Mouse (Mus musculus) small intestine, adult 2 months (tissue): ENCODE measurements around the gene Anapc1. TPM values are rescaled to one million over a fixed set of nuclear protein-coding genes. Genes with fewer than 3 reads are reported as not detected.
A peak's percentile ranks its signal among the peaks of the same experiment; 100 is the strongest.

Source experiments
- H3K27ac ChIP-seq: fragments of 200-500 bp; 2 replicates; pipeline ENCODE4 v1.5.1; 2012; ENCODE audit warnings: low read depth, low read length, control low read depth, inconsistent platforms; ENCODE audit not compliant: insufficient read depth
- H3K27me3 ChIP-seq: fragments of 200-500 bp; 2 replicates; pipeline ENCODE4 v1.6.1; 2012; ENCODE audit warnings: mild to moderate bottlenecking, moderate library complexity, low read length, inconsistent platforms; ENCODE audit not compliant: control insufficient read depth, insufficient read depth
- H3K36me3 ChIP-seq: fragments of 200-500 bp; 2 replicates; pipeline ENCODE4 v1.6.1; 2012; ENCODE audit warnings: mild to moderate bottlenecking, low read length, control low read depth, inconsistent platforms; ENCODE audit not compliant: control insufficient read depth, insufficient read depth
- H3K4me1 ChIP-seq: fragments of 200-500 bp; 2 replicates; pipeline ENCODE4 v1.6.1; 2012; ENCODE audit warnings: low read length, inconsistent platforms, mixed read lengths; ENCODE audit not compliant: control insufficient read depth, insufficient read depth, insufficient read length
- H3K4me3 ChIP-seq: fragments of 200-500 bp; 2 replicates; pipeline ENCODE4 v1.5.1; 2012; ENCODE audit warnings: low read depth, mild to moderate bottlenecking, control low read depth, inconsistent platforms, low read length, moderate library complexity
- CTCF ChIP-seq: fragments of 200-500 bp; IDR thresholded peaks from 2 replicates; pipeline ENCODE4 v1.5.1; 2012; ENCODE audit warnings: low read depth, mild to moderate bottlenecking, control low read depth, inconsistent platforms, low read length, moderate library complexity, mixed read lengths; ENCODE audit not compliant: insufficient replicate concordance, insufficient read length; ENCODE audit errors: extremely low read depth
- POLR2A ChIP-seq: fragments of 200-500 bp; IDR thresholded peaks from 2 replicates; pipeline ENCODE4 v1.6.1; 2012; ENCODE audit warnings: low read depth, mild to moderate bottlenecking, control low read depth, inconsistent platforms, low read length, moderate library complexity
- WGBS: fragments of 180-500 bp; shearing (Covaris S2); methylation state at CpG from one replicate; pipeline ENCODE4 v1.1.7; 2018; 5-methylcytosine and 5-hydroxymethylcytosine counted together
- polyA plus RNA-seq: library from polyadenylated mRNA; depleted of rRNA; stranded (reverse); fragments of >200 nt; gene quantifications from 2 replicates; pipeline ENCODE4 v1.2.3, GENCODE M21; 2012

Gene Anapc1
- polyA plus RNA-seq, 1 experiment, result 19.1 TPM

DNA sequence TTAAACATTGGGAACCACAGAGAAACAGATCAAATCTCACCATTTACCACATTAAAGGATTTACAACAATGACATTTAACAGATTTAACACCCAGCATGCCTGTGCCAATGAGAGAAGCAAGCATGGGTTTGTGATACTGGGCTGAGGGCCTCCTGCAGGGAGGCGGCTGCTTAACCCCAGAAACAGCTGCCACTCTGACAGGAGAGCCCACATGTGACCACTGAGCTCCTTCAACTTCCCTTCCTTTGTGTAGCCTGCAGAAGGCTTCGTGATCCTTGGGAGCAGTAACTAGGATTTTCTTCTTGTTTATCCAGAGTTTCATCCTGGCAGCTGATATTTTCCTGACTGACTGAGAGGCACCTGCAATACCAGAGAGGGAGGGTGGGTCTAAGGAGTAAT lies 85.7 kb downstream of the Anapc1 start:
- WGBS, result 31% methylated on average over 2 of the region's 2 CpGs
- TF ChIP-seq CTCF (no peak), POLR2A (no peak)
- no peaks in the 10 kb centered on the region for H3K36me3 ChIP-seq
- no peaks in the 10 kb centered on the region for H3K27me3 ChIP-seq
- no peak overlapping the region for H3K27ac ChIP-seq
- no peaks in the 10 kb centered on the region for H3K4me1 ChIP-seq
- H3K4me3 ChIP-seq, result no peak overlapping the region

DNA sequence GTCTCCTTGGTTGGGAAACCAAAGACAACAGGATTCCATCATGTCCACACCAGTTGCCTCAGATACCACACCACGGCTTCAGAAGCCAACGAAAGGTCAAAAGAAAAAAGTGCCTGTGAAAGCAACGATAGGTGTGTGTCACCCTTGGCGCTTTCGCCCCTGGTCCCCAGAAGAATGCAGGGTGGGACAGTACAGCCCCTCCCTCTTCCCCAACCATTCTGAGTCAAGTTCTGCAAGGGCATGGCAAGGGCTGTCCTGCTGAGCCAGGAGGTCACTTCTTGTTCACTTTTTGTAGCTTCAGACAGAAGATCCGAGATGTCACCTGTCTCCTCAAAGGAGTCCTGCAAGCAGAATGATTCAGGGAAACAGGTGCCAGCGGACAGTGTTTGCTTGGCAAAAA lies 94.9 kb downstream of the Anapc1 start:
- TF ChIP-seq POLR2A (no peak), CTCF (no peak)
- H3K4me3 ChIP-seq, result no peak overlapping the region
- 86% methylated on average over 7 of the region's 7 CpGs for WGBS

DNA sequence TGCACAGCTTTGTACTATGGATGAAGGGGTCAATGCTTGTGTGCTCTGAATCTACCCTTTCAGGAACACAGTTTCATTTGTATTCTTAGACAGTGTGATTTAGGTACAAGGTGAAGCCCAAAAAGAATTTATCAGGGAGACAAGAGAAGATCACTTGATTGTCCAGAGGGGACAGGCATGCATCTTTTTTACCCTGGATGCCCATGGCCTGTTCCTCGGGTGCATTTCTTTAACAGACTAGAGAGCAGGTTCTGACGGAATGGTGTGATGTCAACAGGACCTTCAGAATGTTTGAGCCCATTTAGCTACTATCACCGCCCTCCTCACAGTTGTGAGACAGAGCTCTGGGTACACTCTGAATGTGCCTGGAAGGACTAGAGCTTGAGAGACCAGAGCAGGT lies 96.3 kb downstream of the Anapc1 start, which contains the start of gene Spdye4c:
Gene Spdye4c (plus strand): TSS at position 301 of the 400 bp plus-strand sequence.
- H3K4me3 ChIP-seq, result no peak within 1 kb of the TSS

More for the DNA sequence above, 94.9 kb downstream of the Anapc1 start:
- Histone ChIP-seq H3K27ac (no peak overlapping the region), H3K27me3 (no peaks in the 10 kb centered on the region), H3K36me3 (no peaks in the 10 kb centered on the region), H3K4me1 (no peaks in the 10 kb centered on the region)

DNA sequence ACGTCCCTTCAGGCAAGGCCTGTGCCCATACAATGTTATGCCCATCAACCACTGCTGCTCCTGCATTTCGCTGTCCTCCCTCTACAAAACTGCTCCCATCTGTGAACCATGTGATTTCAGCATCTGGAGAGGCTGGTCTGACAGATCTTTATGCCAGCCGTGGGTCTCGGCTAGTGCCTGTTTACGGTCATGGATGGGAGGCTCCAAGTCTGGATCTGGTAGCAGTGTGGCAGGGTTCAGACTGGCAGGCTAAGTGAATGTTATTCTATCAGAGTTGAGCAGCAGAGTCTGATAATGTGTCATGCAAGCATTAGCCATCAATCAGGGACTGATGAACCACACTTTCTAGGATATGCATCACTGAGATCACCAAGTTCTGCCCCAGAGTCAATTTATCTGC lies 104.3 kb downstream of the Anapc1 start:
- TF ChIP-seq POLR2A, result no peak
- no peak for TF ChIP-seq CTCF
- WGBS, result 86% methylated on average over 5 of the region's 5 CpGs
- no peaks in the 10 kb centered on the region for H3K36me3 ChIP-seq
- no peaks in the 10 kb centered on the region for H3K27me3 ChIP-seq
- no peak overlapping the region for H3K4me3 ChIP-seq
- H3K4me1 ChIP-seq, result peaks cover 3% of the 10 kb centered on the region
- no peak overlapping the region for H3K27ac ChIP-seq

More for the DNA sequence above, 96.3 kb downstream of the Anapc1 start, which contains the start of gene Spdye4c:
- Histone ChIP-seq H3K27ac (no peak within 1 kb of the TSS), H3K36me3 (no peaks in the 10 kb centered on the region), H3K4me1 (peaks cover under 1% of the 10 kb centered on the region; the same call in 1 of the 2 replicates), H3K27me3 (no peaks in the 10 kb centered on the region)
- TF ChIP-seq POLR2A (no peak), CTCF (no peak)
- WGBS, result 89% methylated on average over 3 of the region's 3 CpGs

DNA sequence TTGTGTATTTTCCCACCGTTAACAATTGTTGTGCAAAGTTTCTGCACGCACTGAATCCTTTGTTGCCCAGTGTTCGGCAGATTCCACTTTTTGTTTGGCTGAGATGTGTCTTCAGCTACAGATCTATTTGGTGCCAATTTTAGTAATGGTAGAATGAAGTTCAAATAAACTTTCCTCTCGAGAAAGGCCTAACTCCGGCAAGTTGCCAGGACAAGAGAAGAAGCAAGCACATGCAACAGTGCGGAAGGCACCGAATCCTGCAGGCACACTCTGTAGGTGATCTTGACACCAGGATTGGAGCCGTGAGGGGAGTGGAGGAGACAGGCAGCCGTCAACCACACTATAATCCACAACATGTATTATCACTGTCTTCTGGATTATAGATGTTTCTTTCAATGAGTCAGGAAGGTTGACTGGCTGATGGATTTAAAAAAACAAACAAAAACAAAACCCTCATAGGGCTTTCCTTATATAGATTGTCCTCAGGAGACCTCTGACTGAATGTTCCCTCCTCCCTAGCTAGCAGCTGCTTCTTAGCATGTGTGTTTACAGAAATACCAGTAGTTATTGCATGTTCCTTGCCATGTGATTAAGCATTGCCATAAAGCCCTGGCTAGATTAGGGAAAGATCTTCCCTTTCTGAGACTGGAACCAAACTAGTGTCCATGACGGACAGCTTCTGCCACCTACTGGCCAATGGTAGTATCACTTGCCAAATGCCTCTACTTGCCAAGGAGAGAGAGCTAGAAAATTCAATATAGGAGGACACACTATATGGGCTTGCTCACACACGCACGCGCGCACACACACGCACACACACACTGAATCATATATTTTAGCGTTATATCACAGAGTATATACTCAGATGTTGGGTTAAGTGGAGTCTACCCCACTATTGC lies 114.2 kb downstream of the Anapc1 start:
- H3K27me3 ChIP-seq, result no peaks in the 10 kb centered on the region
- no peaks in the 10 kb centered on the region for H3K36me3 ChIP-seq
- no peak overlapping the region for H3K4me3 ChIP-seq
- TF ChIP-seq CTCF (peak; percentile 42; the same call in 1 of the 2 replicates), POLR2A (no peak)
- 41% methylated on average over 16 of the region's 16 CpGs for WGBS
- 0 out of 2 replicates have a peak overlapping the region, but pooled peaks have one; percentile 9 for H3K27ac ChIP-seq
- peaks cover 3% of the 10 kb centered on the region; the same call in 1 of the 2 replicates for H3K4me1 ChIP-seq

DNA sequence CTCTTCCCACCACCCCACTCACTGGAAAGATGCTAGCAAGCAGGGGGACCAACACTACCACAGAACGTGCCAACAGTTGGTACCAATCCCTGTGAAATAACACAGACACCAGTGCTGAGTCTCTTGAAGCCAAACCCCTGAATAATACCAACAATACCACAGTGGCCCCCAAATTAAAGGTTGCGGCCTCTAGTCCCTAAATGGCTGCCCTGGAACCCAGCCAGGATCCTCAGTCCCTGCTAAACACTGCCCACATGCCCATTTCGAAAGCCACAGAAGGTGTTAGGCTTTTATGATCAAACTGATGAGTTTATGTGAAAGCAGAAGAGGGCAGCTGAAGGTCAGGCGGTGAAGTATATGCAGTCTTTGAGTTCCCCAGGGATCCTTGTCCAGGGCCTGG lies 116.2 kb downstream of the Anapc1 start:
- Histone ChIP-seq H3K36me3 (no peaks in the 10 kb centered on the region), H3K4me3 (no peak overlapping the region), H3K27ac (no peak overlapping the region), H3K4me1 (peaks cover 8% of the 10 kb centered on the region; the same call in 1 of the 2 replicates), H3K27me3 (no peaks in the 10 kb centered on the region)
- WGBS, result 80% methylated on average over 4 of the region's 4 CpGs
- no peak for TF ChIP-seq CTCF
- TF ChIP-seq POLR2A, result no peak

DNA sequence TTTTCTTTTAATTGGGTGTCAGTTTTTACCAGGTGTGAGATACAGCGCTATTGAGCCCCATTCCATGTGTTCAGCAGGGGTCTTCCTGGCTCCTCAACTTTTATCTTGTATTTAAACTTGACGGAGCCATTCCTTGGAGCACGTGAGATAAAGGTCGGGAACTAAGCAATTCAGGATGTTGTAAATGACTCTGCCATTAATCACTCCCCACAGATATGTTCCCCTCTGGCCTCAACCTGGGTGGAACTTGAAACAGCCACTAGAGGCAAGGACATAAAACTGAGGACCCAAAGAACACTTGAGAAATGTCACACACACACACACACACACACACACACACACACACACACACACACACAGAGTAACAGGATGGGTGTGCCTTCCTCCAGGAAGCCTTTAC lies 118.7 kb downstream of the Anapc1 start:
- TF ChIP-seq POLR2A, result no peak
- TF ChIP-seq CTCF, result no peak
- Histone ChIP-seq H3K36me3 (no peaks in the 10 kb centered on the region), H3K4me1 (peaks cover 8% of the 10 kb centered on the region; the same call in 1 of the 2 replicates), H3K27ac (peak overlapping the region; percentile 18; the same call in 1 of the 2 replicates), H3K4me3 (no peak overlapping the region), H3K27me3 (no peaks in the 10 kb centered on the region)
- 36% methylated on average over 4 of the region's 4 CpGs for WGBS
